Mouse (Mus musculus): Measurements from ENCODE around the gene Rpia. TPM values are rescaled to one million over a fixed set of nuclear protein-coding genes. Genes with fewer than 3 reads are reported as not detected.
A peak's percentile ranks its signal among the peaks of the same experiment; 100 is the strongest.

The Rpia gene
- polyA plus RNA-seq, 1 experiment from 2014 or later, result 2.3 TPM

DNA sequence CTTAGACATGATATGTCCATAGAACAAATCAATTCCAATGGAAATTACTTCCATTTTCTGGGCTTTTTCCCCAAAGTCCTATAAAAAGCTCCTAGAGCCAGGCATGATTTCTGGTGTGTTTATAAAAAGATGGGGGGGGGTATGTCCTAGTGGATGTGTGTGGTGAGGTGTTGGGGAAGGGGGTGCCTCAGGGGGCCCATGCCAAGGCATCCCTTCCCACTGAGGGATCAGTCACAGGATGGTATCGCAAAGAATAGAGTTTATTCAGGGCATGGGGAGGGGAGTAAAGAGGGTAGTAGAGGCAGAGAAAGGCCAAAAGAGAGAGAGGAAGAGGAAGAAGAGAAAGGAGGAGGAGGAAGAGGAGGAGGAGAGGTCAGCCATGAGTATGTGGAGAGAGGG, 14.5 kb upstream of the Rpia start:
- no peaks in the 10 kb centered on the region for H3K36me3 ChIP-seq (ENCODE audit: insufficient read depth, low read length)
- no peak overlapping the region for H3K4me2 ChIP-seq (replicated peaks; ENCODE audit: low read depth, low read length)
- no peak overlapping the region for H3K9ac ChIP-seq (replicated peaks; ENCODE audit: low read depth)
- H3K4me1 ChIP-seq (ENCODE audit: insufficient read depth, low read depth, low read length), result no peaks in the 10 kb centered on the region
- no peak for ATAC-seq
- TF ChIP-seq EP300 (IDR thresholded peaks at IDR 0.05), result no peak
- TF ChIP-seq CTCF (IDR thresholded peaks at IDR 0.05), result no peak
- H3K9me3 ChIP-seq (ENCODE audit: low read length), result no peaks in the 10 kb centered on the region
- 70% methylated on average over 1 of the region's 1 CpGs for WGBS
- no peak for DNase-seq (ENCODE audit: low spot score)
- no peak overlapping the region for H3K4me3 ChIP-seq (ENCODE audit: low read depth, low read length)
- H3K27ac ChIP-seq (ENCODE audit: low read length), result no peak overlapping the region
- H3K27me3 ChIP-seq (replicated peaks; ENCODE audit: insufficient read depth, low read length), result no peaks in the 10 kb centered on the region

DNA sequence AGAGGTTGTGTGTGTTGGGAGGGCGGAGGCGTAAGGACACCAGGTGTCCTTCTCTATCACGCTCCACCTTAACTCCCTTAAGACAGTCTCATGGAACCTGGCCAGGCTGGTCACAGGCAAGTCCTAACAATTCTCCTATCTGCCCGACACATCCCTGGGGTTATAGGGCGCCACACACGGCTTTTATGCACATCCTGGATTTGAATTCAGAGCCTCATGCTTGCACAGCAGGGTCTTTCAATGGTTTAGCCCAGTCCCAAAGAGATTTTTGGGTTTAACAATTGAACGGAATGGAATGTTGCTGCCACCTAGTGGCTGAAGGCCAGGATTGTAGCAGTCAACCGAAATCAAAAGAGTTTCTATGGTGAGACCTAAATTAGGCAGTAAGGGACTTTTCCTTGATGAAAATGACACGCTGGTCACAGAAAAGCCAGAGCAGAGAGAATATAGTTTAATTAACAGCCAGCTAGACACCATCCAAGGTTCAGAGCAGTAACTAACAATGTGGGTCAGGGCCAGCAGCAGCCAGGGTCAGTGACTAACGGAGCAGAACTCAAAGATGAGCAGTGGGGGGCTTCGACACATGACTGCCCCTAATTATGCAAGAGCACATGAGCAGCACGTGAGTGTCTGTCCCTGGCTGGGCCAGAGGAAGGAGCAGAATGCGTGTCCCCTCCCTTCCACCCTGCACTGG, 13.9 kb upstream of the Rpia start:
- H3K9ac ChIP-seq (replicated peaks; ENCODE audit: low read depth), result no peak overlapping the region
- H3K27ac ChIP-seq (ENCODE audit: low read length), result no peak overlapping the region
- H3K4me1 ChIP-seq (ENCODE audit: insufficient read depth, low read depth, low read length), result no peaks in the 10 kb centered on the region
- H3K4me3 ChIP-seq (ENCODE audit: low read depth, low read length), result no peak overlapping the region
- WGBS, result 17% methylated on average over 13 of the region's 13 CpGs
- H3K4me2 ChIP-seq (replicated peaks; ENCODE audit: low read depth, low read length), result peak overlapping the region; percentile 48
- H3K9me3 ChIP-seq (ENCODE audit: low read length), result no peaks in the 10 kb centered on the region
- ATAC-seq (peak; percentile 55), DNase-seq (ENCODE audit: low spot score) (peak; percentile 72)
- H3K36me3 ChIP-seq (ENCODE audit: insufficient read depth, low read length), result no peaks in the 10 kb centered on the region
- H3K27me3 ChIP-seq (replicated peaks; ENCODE audit: insufficient read depth, low read length), result no peaks in the 10 kb centered on the region
- TF ChIP-seq CTCF (IDR thresholded peaks at IDR 0.05) (peak; percentile 85), EP300 (IDR thresholded peaks at IDR 0.05) (no peak)

DNA sequence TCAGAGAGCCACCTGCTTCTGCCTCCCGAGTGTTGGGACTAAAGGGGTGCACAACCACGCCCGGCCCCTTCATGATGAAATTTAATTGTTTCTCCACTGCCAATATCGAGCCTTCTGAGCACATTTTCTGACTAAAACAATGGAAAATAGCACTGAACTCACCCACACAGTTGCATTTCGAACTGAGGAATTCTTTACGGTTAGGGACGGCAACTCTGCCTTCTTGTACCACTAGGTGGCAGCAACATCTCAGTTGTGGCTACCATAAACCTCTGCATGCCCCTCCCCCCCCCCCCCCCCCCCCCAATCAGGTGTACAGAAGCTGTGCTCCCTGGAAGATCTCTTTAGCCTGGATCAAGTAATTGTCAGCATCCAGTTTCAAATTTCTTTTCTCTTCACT, 13.2 kb upstream of the Rpia start:
- WGBS, result 13% methylated on average over 7 of the region's 7 CpGs
- Histone ChIP-seq H3K36me3 (ENCODE audit: insufficient read depth, low read length) (no peaks in the 10 kb centered on the region), H3K9me3 (ENCODE audit: low read length) (no peaks in the 10 kb centered on the region), H3K9ac (replicated peaks; ENCODE audit: low read depth) (no peak overlapping the region), H3K27me3 (replicated peaks; ENCODE audit: insufficient read depth, low read length) (no peaks in the 10 kb centered on the region), H3K27ac (ENCODE audit: low read length) (no peak overlapping the region), H3K4me2 (replicated peaks; ENCODE audit: low read depth, low read length) (peak overlapping the region; percentile 48; the same call in 1 of the 2 replicates), H3K4me1 (ENCODE audit: insufficient read depth, low read depth, low read length) (no peaks in the 10 kb centered on the region), H3K4me3 (ENCODE audit: low read depth, low read length) (no peak overlapping the region)
- TF ChIP-seq CTCF (IDR thresholded peaks at IDR 0.05) (peak; percentile 77), EP300 (IDR thresholded peaks at IDR 0.05) (no peak)
- peak; percentile 74 for DNase-seq (ENCODE audit: low spot score)
- peak; percentile 83 for ATAC-seq

DNA sequence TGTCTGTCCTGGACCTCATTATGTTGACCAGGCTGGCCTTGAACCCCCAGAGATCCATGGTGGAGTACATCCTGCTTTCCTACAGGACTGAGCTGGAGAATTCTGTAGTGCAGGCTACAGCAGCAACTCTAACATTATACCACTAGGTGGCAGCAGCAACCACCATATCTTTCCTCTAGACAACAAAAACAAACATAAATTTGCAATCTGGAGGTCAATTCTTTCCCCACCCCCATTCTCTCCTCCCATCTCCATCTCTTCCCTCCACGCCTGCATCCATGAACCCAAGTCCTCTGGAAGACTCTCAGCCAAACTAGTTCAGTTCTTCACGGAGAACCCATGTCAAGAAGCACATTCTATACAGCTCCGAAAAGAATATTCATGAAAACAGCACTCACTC, 12.6 kb upstream of the Rpia start:
- ATAC-seq, result peak; percentile 60

DNA sequence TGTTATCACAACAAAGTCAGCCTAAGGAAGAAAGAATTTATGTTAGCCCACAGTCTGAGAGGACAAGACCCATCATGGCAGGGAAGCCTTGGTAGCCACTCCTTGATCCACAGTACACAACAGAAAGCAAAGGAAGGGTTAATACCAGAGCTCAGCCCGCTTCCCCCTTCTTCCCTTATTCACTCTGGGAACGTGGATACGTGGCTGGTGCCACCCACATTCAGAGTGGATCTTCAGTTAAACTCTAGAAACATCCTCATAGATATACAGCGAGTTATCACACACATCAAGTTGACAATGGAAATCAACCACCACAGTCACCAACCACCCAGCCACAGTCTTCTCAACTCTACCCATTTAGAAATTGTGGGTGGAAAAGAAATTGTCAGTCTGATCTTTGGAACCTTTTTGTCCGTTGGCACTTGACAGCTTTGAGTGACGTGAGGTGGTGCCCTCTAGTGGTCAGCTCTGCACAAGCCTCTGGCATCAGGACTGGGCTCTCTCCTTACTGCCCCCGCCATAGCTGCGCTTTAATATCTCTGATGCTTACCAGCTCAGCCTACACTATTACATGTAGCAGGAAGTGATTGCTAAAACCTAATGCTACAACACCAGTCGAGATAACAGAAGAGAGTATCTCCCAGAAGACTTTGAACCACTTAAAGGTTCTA, 5.7 kb upstream of the Rpia start:
- no peak overlapping the region for H3K9ac ChIP-seq (replicated peaks; ENCODE audit: low read depth)
- peak; percentile 79 for DNase-seq (ENCODE audit: low spot score)
- TF ChIP-seq EP300 (IDR thresholded peaks at IDR 0.05) (no peak), CTCF (IDR thresholded peaks at IDR 0.05) (peak; percentile 89)
- H3K4me1 ChIP-seq (ENCODE audit: insufficient read depth, low read depth, low read length), result no peaks in the 10 kb centered on the region
- H3K36me3 ChIP-seq (ENCODE audit: insufficient read depth, low read length), result no peaks in the 10 kb centered on the region
- peak; percentile 81 for ATAC-seq
- no peaks in the 10 kb centered on the region for H3K27me3 ChIP-seq (replicated peaks; ENCODE audit: insufficient read depth, low read length)
- WGBS, result 23% methylated on average over 9 of the region's 9 CpGs
- no peak overlapping the region for H3K27ac ChIP-seq (ENCODE audit: low read length)
- H3K9me3 ChIP-seq (ENCODE audit: low read length), result no peaks in the 10 kb centered on the region
- no peak overlapping the region for H3K4me3 ChIP-seq (ENCODE audit: low read depth, low read length)
- no peak overlapping the region for H3K4me2 ChIP-seq (replicated peaks; ENCODE audit: low read depth, low read length)

More for the DNA sequence above, 12.6 kb upstream of the Rpia start:
- Histone ChIP-seq H3K36me3 (ENCODE audit: insufficient read depth, low read length) (no peaks in the 10 kb centered on the region), H3K4me2 (replicated peaks; ENCODE audit: low read depth, low read length) (peak overlapping the region; percentile 36), H3K4me1 (ENCODE audit: insufficient read depth, low read depth, low read length) (no peaks in the 10 kb centered on the region), H3K4me3 (ENCODE audit: low read depth, low read length) (no peak overlapping the region), H3K9ac (replicated peaks; ENCODE audit: low read depth) (no peak overlapping the region), H3K9me3 (ENCODE audit: low read length) (no peaks in the 10 kb centered on the region), H3K27ac (ENCODE audit: low read length) (no peak overlapping the region), H3K27me3 (replicated peaks; ENCODE audit: insufficient read depth, low read length) (no peaks in the 10 kb centered on the region)
- peak; percentile 78 for TF ChIP-seq CTCF (IDR thresholded peaks at IDR 0.05)
- TF ChIP-seq EP300 (IDR thresholded peaks at IDR 0.05), result no peak
- 36% methylated on average over 3 of the region's 3 CpGs for WGBS
- peak; percentile 74 for DNase-seq (ENCODE audit: low spot score)

DNA sequence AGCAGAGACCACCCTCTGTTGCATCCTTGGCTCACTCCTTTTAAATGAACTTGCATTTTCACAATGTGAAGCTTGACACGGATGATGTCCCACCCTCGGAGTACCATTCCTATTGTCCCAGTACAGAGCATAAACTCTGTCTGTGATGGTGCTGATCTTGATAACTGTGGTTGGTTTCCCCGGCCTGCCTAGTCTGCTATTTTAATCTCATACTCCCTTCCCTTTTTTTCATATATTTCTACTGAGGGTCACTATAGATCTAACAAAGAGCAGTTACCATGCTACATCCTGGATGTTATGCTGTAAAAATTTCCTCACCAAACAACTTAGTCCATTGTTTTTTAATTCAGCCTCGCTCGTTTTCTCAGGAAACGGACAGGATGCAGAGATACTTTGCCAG, 4.9 kb upstream of the Rpia start:
- Histone ChIP-seq H3K4me3 (ENCODE audit: low read depth, low read length) (no peak overlapping the region), H3K27me3 (replicated peaks; ENCODE audit: insufficient read depth, low read length) (no peaks in the 10 kb centered on the region), H3K9me3 (ENCODE audit: low read length) (no peaks in the 10 kb centered on the region), H3K27ac (ENCODE audit: low read length) (no peak overlapping the region), H3K4me2 (replicated peaks; ENCODE audit: low read depth, low read length) (no peak overlapping the region), H3K4me1 (ENCODE audit: insufficient read depth, low read depth, low read length) (no peaks in the 10 kb centered on the region), H3K9ac (replicated peaks; ENCODE audit: low read depth) (no peak overlapping the region), H3K36me3 (ENCODE audit: insufficient read depth, low read length) (no peaks in the 10 kb centered on the region)
- DNase-seq (ENCODE audit: low spot score) (no peak), ATAC-seq (no peak)
- 63% methylated on average over 6 of the region's 6 CpGs for WGBS
- TF ChIP-seq EP300 (IDR thresholded peaks at IDR 0.05) (no peak), CTCF (IDR thresholded peaks at IDR 0.05) (no peak)

All from lung, postnatal 0 days (tissue).